Mouse (Mus musculus) midbrain, embryonic 11.5 days (tissue): ENCODE data around the gene Kif20b. TPM values are rescaled to one million over a fixed set of nuclear protein-coding genes. Genes with fewer than 3 reads are reported as not detected.

Experiments
- ATAC-seq: fragments of 200-750 bp; cut with Nextera tagmentation; 2 replicates; pipeline ENCODE4 v1.8.0; 2017; ENCODE audit warnings: moderate TSS enrichment, moderate library complexity; ENCODE audit not compliant: low FRiP score
- DNase-seq: peaks from one replicate; pipeline ENCODE4 v3.0.0; 2015; ENCODE audit warnings: low spot score; ENCODE audit errors: missing footprints
- H3K27ac ChIP-seq: fragments of 300-500 bp; sonication (generic); 2 replicates; pipeline ENCODE4 v1.5.1; 2014; ENCODE audit warnings: low read depth, low read length
- H3K27me3 ChIP-seq: fragments of 300-500 bp; sonication (generic); 2 replicates; pipeline ENCODE4 v1.6.1; 2014; ENCODE audit warnings: mild to moderate bottlenecking, low read length, moderate library complexity, mixed read lengths; ENCODE audit not compliant: control insufficient read depth, insufficient read depth
- H3K36me3 ChIP-seq: fragments of 300-500 bp; sonication (generic); 2 replicates; pipeline ENCODE4 v1.6.1; 2014; ENCODE audit warnings: mild to moderate bottlenecking, low read length, moderate library complexity, mixed read lengths; ENCODE audit not compliant: control insufficient read depth, insufficient read depth
- H3K4me1 ChIP-seq: fragments of 300-500 bp; sonication (generic); 2 replicates; pipeline ENCODE4 v1.6.1; 2014; ENCODE audit warnings: low read length; ENCODE audit not compliant: control insufficient read depth, insufficient read depth
- H3K4me2 ChIP-seq: fragments of 300-500 bp; sonication (generic); 2 replicates; pipeline ENCODE4 v1.6.1; 2014; ENCODE audit warnings: mild to moderate bottlenecking, moderate library complexity
- H3K4me3 ChIP-seq: fragments of 300-500 bp; sonication (generic); 2 replicates; pipeline ENCODE4 v1.5.1; 2014; ENCODE audit warnings: low read depth, low read length
- H3K9ac ChIP-seq: fragments of 300-500 bp; sonication (generic); 2 replicates; pipeline ENCODE4 v1.6.1; 2014; ENCODE audit warnings: low read length
- H3K9me3 ChIP-seq: fragments of 300-500 bp; sonication (generic); 2 replicates; pipeline ENCODE4 v1.6.1; 2016; ENCODE audit warnings: low read length; ENCODE audit not compliant: control insufficient read depth
- WGBS: fragments of 180-500 bp; shearing (Covaris S2); extraction: QIAGEN DNeasy Blood & Tissue Kit; methylation state at CpG from one replicate; pipeline ENCODE4 v1.1.7; 2014; 5-methylcytosine and 5-hydroxymethylcytosine counted together
- microRNA counts: library from miRNA; unstranded; fragments of <30 nt; microRNA quantifications from one replicate; lab custom pipeline; 2015
- microRNA-seq: library from miRNA; unstranded; fragments of <30 nt; microRNA quantifications from one replicate; pipeline ENCODE4, GENCODE M21; 2017
- polyA plus RNA-seq: library from polyadenylated mRNA; unstranded; fragments of >200 nt; fragmentation: Nextera tagmentation; extraction: Ambion mirVana; gene quantifications from 2 replicates; pipeline ENCODE4 v1.2.1, GENCODE M21; 2014

Gene Kif20b
- polyA plus RNA-seq, 1 experiment from 2014 or later = 66.6 TPM

GRCm38 (mm10) chr19:34959369-34959768 is 37.2 kb downstream of the Kif20b start:
- DNase-seq (no peak), ATAC-seq (no peak)
- Histone ChIP-seq H3K36me3 (peaks cover 11% of the 10 kb centered on the region; the same call in 1 of the 2 replicates), H3K27ac (no peak overlapping the region), H3K27me3 (no peaks in the 10 kb centered on the region), H3K4me1 (no peaks in the 10 kb centered on the region), H3K4me2 (no peak overlapping the region), H3K9ac (no peak overlapping the region), H3K9me3 (no peaks in the 10 kb centered on the region), H3K4me3 (no peak overlapping the region)
- 92% methylated on average over 11 of the region's 11 CpGs for WGBS

- Histone ChIP-seq H3K9me3 (no peaks in the 10 kb centered on the region), H3K4me1 (no peaks in the 10 kb centered on the region), H3K27ac (no peak overlapping the region), H3K27me3 (no peaks in the 10 kb centered on the region), H3K9ac (no peak overlapping the region), H3K36me3 (no peaks in the 10 kb centered on the region), H3K4me3 (no peak overlapping the region), H3K4me2 (no peak overlapping the region)
- ATAC-seq (no peak), DNase-seq (no peak)
- 86% methylated on average over 2 of the region's 2 CpGs for WGBS
These were observed 62.6 kb downstream of the Kif20b start for GRCm38 (mm10) chr19:34984742-34985141.

- WGBS = 85% methylated on average over 4 of the region's 4 CpGs
These were observed 68.3 kb downstream of the Kif20b start for GRCm38 (mm10) chr19:34990443-34990842.

GRCm38 (mm10) chr19:34992969-34993527 is 70.9 kb downstream of the Kif20b start:
- WGBS = 25% methylated on average over 1 of the region's 1 CpGs
- Histone ChIP-seq H3K27ac (no peak overlapping the region), H3K4me1 (no peaks in the 10 kb centered on the region), H3K9ac (no peak overlapping the region), H3K27me3 (no peaks in the 10 kb centered on the region), H3K4me3 (no peak overlapping the region), H3K9me3 (no peaks in the 10 kb centered on the region), H3K4me2 (no peak overlapping the region), H3K36me3 (no peaks in the 10 kb centered on the region)
- peak; percentile 94 for DNase-seq
- peak; percentile 88 for ATAC-seq

More at GRCm38 (mm10) chr19:34990443-34990842, 68.3 kb downstream of the Kif20b start:
- no peaks in the 10 kb centered on the region for H3K36me3 ChIP-seq
- H3K9me3 ChIP-seq = no peaks in the 10 kb centered on the region
- H3K4me2 ChIP-seq = no peak overlapping the region
- no peaks in the 10 kb centered on the region for H3K27me3 ChIP-seq
- no peak overlapping the region for H3K9ac ChIP-seq
- H3K4me3 ChIP-seq = no peak overlapping the region
- ATAC-seq = no peak
- DNase-seq = no peak
- no peaks in the 10 kb centered on the region for H3K4me1 ChIP-seq
- no peak overlapping the region for H3K27ac ChIP-seq

- Histone ChIP-seq H3K4me1 (no peaks in the 10 kb centered on the region), H3K9ac (no peak overlapping the region), H3K36me3 (no peaks in the 10 kb centered on the region), H3K9me3 (no peaks in the 10 kb centered on the region), H3K4me3 (no peak overlapping the region), H3K27me3 (no peaks in the 10 kb centered on the region), H3K27ac (no peak overlapping the region), H3K4me2 (no peak overlapping the region)
- 87% methylated on average over 3 of the region's 3 CpGs for WGBS
- ATAC-seq = no peak
- DNase-seq = no peak
These were observed 92.9 kb downstream of the Kif20b start for GRCm38 (mm10) chr19:35015058-35015457.

GRCm38 (mm10) chr19:35017474-35018208 is 95.5 kb downstream of the Kif20b start:
- DNase-seq (no peak), ATAC-seq (no peak)
- no peak overlapping the region for H3K9ac ChIP-seq
- no peak overlapping the region for H3K4me3 ChIP-seq
- H3K4me2 ChIP-seq = no peak overlapping the region
- H3K36me3 ChIP-seq = no peaks in the 10 kb centered on the region
- no peaks in the 10 kb centered on the region for H3K27me3 ChIP-seq
- no peaks in the 10 kb centered on the region for H3K4me1 ChIP-seq
- 71% methylated on average over 4 of the region's 4 CpGs for WGBS
- H3K9me3 ChIP-seq = no peaks in the 10 kb centered on the region
- no peak overlapping the region for H3K27ac ChIP-seq

GRCm38 (mm10) chr19:35018209-35018581 is 96.0 kb downstream of the Kif20b start:
- Histone ChIP-seq H3K36me3 (no peaks in the 10 kb centered on the region), H3K9me3 (no peaks in the 10 kb centered on the region), H3K27ac (no peak overlapping the region), H3K4me1 (no peaks in the 10 kb centered on the region), H3K4me2 (no peak overlapping the region), H3K4me3 (no peak overlapping the region), H3K9ac (no peak overlapping the region), H3K27me3 (no peaks in the 10 kb centered on the region)
- 85% methylated on average over 4 of the region's 4 CpGs for WGBS
- DNase-seq (no peak), ATAC-seq (no peak)

MicroRNAs within 50 kb of the gene (microRNA counts, 519-probe panel; counts per million panel counts)
- not detected for microRNA mmu-miR-1950 (lab: Ali Mortazavi, UCI)

Small RNA genes lying within 50 kb of the gene (microRNA-seq; reads per million reads assigned to microRNA genes)
- not detected for gene Mir1950

Other genes starting within 250 kb of the Kif20b start
- 2.7 and 3.0 TPM in 2 replicates for gene Slc16a12, start 175.1 kb upstream of the Kif20b start, polyA plus RNA-seq
- gene Pank1, start 42.9 kb upstream of the Kif20b start, polyA plus RNA-seq = 10.4 and 10.5 TPM in 2 replicates